Mouse (Mus musculus) olfactory bulb, adult 2 months (tissue): ENCODE data around the gene Fbln2. TPM values are rescaled to one million over a fixed set of nuclear protein-coding genes. Genes with fewer than 3 reads are reported as not detected.

Experiments
- H3K27ac ChIP-seq: fragments of 200-500 bp; 2 replicates; pipeline ENCODE4 v1.5.1; 2012; ENCODE audit warnings: low read depth, low read length; ENCODE audit not compliant: insufficient read depth
- H3K4me1 ChIP-seq: fragments of 200-500 bp; 2 replicates; pipeline ENCODE4 v1.6.1; 2012; ENCODE audit warnings: low read length; ENCODE audit not compliant: control insufficient read depth, insufficient read depth
- H3K4me3 ChIP-seq: fragments of 200-500 bp; 2 replicates; pipeline ENCODE4 v1.5.1; 2012; ENCODE audit warnings: mild to moderate bottlenecking, low read depth, low read length, moderate library complexity; ENCODE audit not compliant: insufficient read depth
- CTCF ChIP-seq: fragments of 200-500 bp; IDR thresholded peaks from 2 replicates; pipeline ENCODE4 v1.5.1; 2012; ENCODE audit warnings: low read depth, mild to moderate bottlenecking, low read length, moderate library complexity; ENCODE audit not compliant: insufficient read depth
- POLR2A ChIP-seq: fragments of 200-500 bp; IDR thresholded peaks from 2 replicates; pipeline ENCODE4 v1.6.1; 2012; ENCODE audit warnings: mild to moderate bottlenecking, low read depth, low read length, moderate library complexity; ENCODE audit not compliant: insufficient read depth
- WGBS: fragments of 180-500 bp; shearing (Covaris S2); methylation state at CpG from one replicate; pipeline ENCODE4 v1.1.7; 2018; 5-methylcytosine and 5-hydroxymethylcytosine counted together
- polyA plus RNA-seq: library from polyadenylated mRNA; stranded (reverse); fragments of >200 nt; gene quantifications from 2 replicates; pipeline ENCODE4 v1.2.4, GENCODE M21; 2012; ENCODE audit warnings: low replicate concordance; ENCODE audit not compliant: missing spikeins, insufficient read depth, insufficient read length

The Fbln2 gene
- polyA plus RNA-seq, 1 experiment, result not detected

GRCm38 (mm10) chr6:91221094-91221493 lies 8.8 kb downstream of the Fbln2 start:
- TF ChIP-seq CTCF, result no peak
- Histone ChIP-seq H3K4me3 (no peak overlapping the region), H3K27ac (no peak overlapping the region), H3K4me1 (peaks cover 10% of the 10 kb centered on the region; the same call in 1 of the 2 replicates)
- WGBS, result 65% methylated on average over 3 of the region's 3 CpGs

- H3K4me3 ChIP-seq, result no peak overlapping the region
- no peak for TF ChIP-seq POLR2A
- TF ChIP-seq CTCF, result no peak
- peaks cover 10% of the 10 kb centered on the region; the same call in 1 of the 2 replicates for H3K4me1 ChIP-seq
- WGBS, result 76% methylated on average over 10 of the region's 10 CpGs
- H3K27ac ChIP-seq, result no peak overlapping the region
These were observed 10.6 kb downstream of the Fbln2 start for GRCm38 (mm10) chr6:91222694-91223346.

GRCm38 (mm10) chr6:91224939-91225338 lies 12.7 kb downstream of the Fbln2 start:
- no peak overlapping the region for H3K27ac ChIP-seq
- WGBS, result 64% methylated on average over 6 of the region's 6 CpGs
- no peak for TF ChIP-seq POLR2A
- TF ChIP-seq CTCF, result no peak
- peaks cover 10% of the 10 kb centered on the region for H3K4me1 ChIP-seq
- H3K4me3 ChIP-seq, result no peak overlapping the region

GRCm38 (mm10) chr6:91225346-91225745 lies 13.1 kb downstream of the Fbln2 start:
- Histone ChIP-seq H3K4me1 (peaks cover 13% of the 10 kb centered on the region), H3K4me3 (no peak overlapping the region), H3K27ac (no peak overlapping the region)
- 57% methylated on average over 4 of the region's 4 CpGs for WGBS
- TF ChIP-seq POLR2A (no peak), CTCF (no peak)

GRCm38 (mm10) chr6:91226058-91226457 lies 13.8 kb downstream of the Fbln2 start:
- Histone ChIP-seq H3K27ac (no peak overlapping the region), H3K4me1 (peaks cover 13% of the 10 kb centered on the region), H3K4me3 (no peak overlapping the region)
- 70% methylated on average over 1 of the region's 1 CpGs for WGBS
- TF ChIP-seq POLR2A, result no peak
- TF ChIP-seq CTCF, result no peak

- 57% methylated on average over 4 of the region's 4 CpGs for WGBS
- Histone ChIP-seq H3K27ac (no peak overlapping the region), H3K4me1 (peaks cover 31% of the 10 kb centered on the region), H3K4me3 (no peak overlapping the region)
- TF ChIP-seq POLR2A (no peak), CTCF (no peak)
These were observed 16.7 kb downstream of the Fbln2 start for GRCm38 (mm10) chr6:91228980-91229379.

- WGBS, result 94% methylated on average over 5 of the region's 5 CpGs
- Histone ChIP-seq H3K4me3 (no peak overlapping the region), H3K4me1 (peaks cover 43% of the 10 kb centered on the region), H3K27ac (no peak overlapping the region)
- TF ChIP-seq POLR2A (no peak), CTCF (no peak)
These were observed 18.7 kb downstream of the Fbln2 start for GRCm38 (mm10) chr6:91231000-91231399.

- peaks cover 49% of the 10 kb centered on the region for H3K4me1 ChIP-seq
- 89% methylated on average over 4 of the region's 4 CpGs for WGBS
- H3K27ac ChIP-seq, result no peak overlapping the region
- H3K4me3 ChIP-seq, result no peak overlapping the region
- no peak for TF ChIP-seq POLR2A
- no peak for TF ChIP-seq CTCF
These were observed 19.3 kb downstream of the Fbln2 start for GRCm38 (mm10) chr6:91231523-91231922.

GRCm38 (mm10) chr6:91233011-91233410 lies 20.8 kb downstream of the Fbln2 start:
- Histone ChIP-seq H3K4me3 (no peak overlapping the region), H3K27ac (no peak overlapping the region), H3K4me1 (peaks cover 51% of the 10 kb centered on the region)
- 61% methylated on average over 12 of the region's 12 CpGs for WGBS
- no peak for TF ChIP-seq CTCF
- TF ChIP-seq POLR2A, result no peak

GRCm38 (mm10) chr6:91233424-91234015 lies 21.3 kb downstream of the Fbln2 start:
- H3K4me1 ChIP-seq, result peaks cover 50% of the 10 kb centered on the region
- H3K27ac ChIP-seq, result no peak overlapping the region
- WGBS, result 61% methylated on average over 10 of the region's 10 CpGs
- no peak for TF ChIP-seq CTCF
- no peak for TF ChIP-seq POLR2A
- no peak overlapping the region for H3K4me3 ChIP-seq
